Mouse (Mus musculus) liver, embryonic 12.5 days (tissue): ENCODE data around the gene Rps3a1. TPM values are rescaled to one million over a fixed set of nuclear protein-coding genes. Genes with fewer than 3 reads are reported as not detected.

Experiments
- polyA plus RNA-seq: library from polyadenylated mRNA; unstranded; fragments of >200 nt; fragmentation: Nextera tagmentation; extraction: Ambion mirVana; gene quantifications from 2 replicates; pipeline ENCODE4 v1.2.1, GENCODE M21; 2016

Gene Rps3a1
- polyA plus RNA-seq, 1 experiment from 2014 or later, result 1,195 TPM

Other genes starting within 250 kb of the Rps3a1 start
- 11.9 and 12.7 TPM in 2 replicates for gene Sh3d19, start 171.6 kb downstream of the Rps3a1 start, polyA plus RNA-seq
- gene Prss48, start 140.2 kb downstream of the Rps3a1 start, polyA plus RNA-seq, result not detected in 2 replicates
- gene Lrba, start 82.0 kb upstream of the Rps3a1 start, polyA plus RNA-seq, result 3.3 and 3.6 TPM in 2 replicates